Mouse (Mus musculus): ENCODE measurements around the gene Fis1. TPM values are rescaled to one million over a fixed set of nuclear protein-coding genes. Genes with fewer than 3 reads are reported as not detected.

The Fis1 gene
- total RNA-seq (2021): 100 to 1,000 TPM; 226 to 227 TPM

- intact Hi-C loops (cut with DNase I): no loop called here
Measured at GRCm38 (mm10) chr5:136953015-136953414, at the start of gene Fis1. TSS of gene Fis1 (plus strand) at chr5:136953275.

GRCm38 (mm10) chr5:136904621-136905020 is 48.5 kb upstream of the Fis1 start:
- intact Hi-C loops (cut with DNase I): no loop called here
- DNase-seq (ENCODE audit: extremely low spot score in 1 of 2, low spot score in 2 of 2): no peak

More at GRCm38 (mm10) chr5:136953015-136953414, at the start of gene Fis1:
- DNase-seq (ENCODE audit: extremely low spot score in 1 of 2, low spot score in 2 of 2): peak; percentile 93 to 98

- DNase-seq (ENCODE audit: extremely low spot score in 1 of 2, low spot score in 2 of 2): no peak
- intact Hi-C loops (cut with DNase I): no loop called here
Measured at GRCm38 (mm10) chr5:136905630-136906029, 47.4 kb upstream of the Fis1 start.

GRCm38 (mm10) chr5:136907587-136907986 is 45.5 kb upstream of the Fis1 start:
- intact Hi-C loops (cut with DNase I): no loop called here
- DNase-seq (ENCODE audit: extremely low spot score in 1 of 2, low spot score in 2 of 2): no peak

GRCm38 (mm10) chr5:136907991-136908857 is 44.9 kb upstream of the Fis1 start, which contains the start of gene Ift22:
TSS of gene Ift22 (plus strand) at chr5:136908150.
- intact Hi-C loops (cut with DNase I): no loop called here
- DNase-seq (ENCODE audit: extremely low spot score in 1 of 2, low spot score in 2 of 2): peak; percentile 95 to 96

- intact Hi-C loops (cut with DNase I): no loop called here
- DNase-seq (ENCODE audit: extremely low spot score in 1 of 2, low spot score in 2 of 2): no peak
Measured at GRCm38 (mm10) chr5:136914183-136914582, 38.9 kb upstream of the Fis1 start.

- DNase-seq (ENCODE audit: extremely low spot score in 1 of 2, low spot score in 2 of 2): no peak
- intact Hi-C loops (cut with DNase I): no loop called here
Measured at GRCm38 (mm10) chr5:136917613-136918242, 35.3 kb upstream of the Fis1 start.

GRCm38 (mm10) chr5:136918655-136919472 is 34.2 kb upstream of the Fis1 start:
- intact Hi-C loops (cut with DNase I): no loop called here
- peak; percentile 75 for DNase-seq (ENCODE audit: extremely low spot score in 1 of 2, low spot score in 2 of 2)

GRCm38 (mm10) chr5:136919546-136920301 is 33.4 kb upstream of the Fis1 start:
- intact Hi-C loops (cut with DNase I): no loop called here
- DNase-seq (ENCODE audit: extremely low spot score in 1 of 2, low spot score in 2 of 2): no peak

GRCm38 (mm10) chr5:136922830-136923229 is 30.2 kb upstream of the Fis1 start:
- intact Hi-C loops (cut with DNase I): no loop called here
- no peak for DNase-seq (ENCODE audit: extremely low spot score in 1 of 2, low spot score in 2 of 2)

GRCm38 (mm10) chr5:136923751-136924478 is 29.2 kb upstream of the Fis1 start:
- intact Hi-C loops (cut with DNase I): no loop called here

GRCm38 (mm10) chr5:136929073-136929472 is 24.0 kb upstream of the Fis1 start:
- intact Hi-C loops (cut with DNase I): no loop called here
- DNase-seq (ENCODE audit: extremely low spot score in 1 of 2, low spot score in 2 of 2): peak; percentile 79 to 83

More at GRCm38 (mm10) chr5:136923751-136924478, 29.2 kb upstream of the Fis1 start:
- no peak for DNase-seq (ENCODE audit: extremely low spot score in 1 of 2, low spot score in 2 of 2)

- DNase-seq (ENCODE audit: extremely low spot score in 1 of 2, low spot score in 2 of 2): no peak
- intact Hi-C loops (cut with DNase I): loop anchor here (5.0 kb wide), 2 partner anchors 80 to 180 kb away; no protein-coding TSS in a partner anchor
Measured at GRCm38 (mm10) chr5:136931896-136932295, 21.2 kb upstream of the Fis1 start.

GRCm38 (mm10) chr5:136932956-136933355 is 20.1 kb upstream of the Fis1 start:
- intact Hi-C loops (cut with DNase I): loop anchor here (5.0 kb wide), 2 partner anchors 79 to 179 kb away; no protein-coding TSS in a partner anchor
- no peak for DNase-seq (ENCODE audit: extremely low spot score in 1 of 2, low spot score in 2 of 2)

- intact Hi-C loops (cut with DNase I): loop anchor here (5.0 kb wide), 2 partner anchors 78 to 178 kb away; no protein-coding TSS in a partner anchor
- no peak for DNase-seq (ENCODE audit: extremely low spot score in 1 of 2, low spot score in 2 of 2)
Measured at GRCm38 (mm10) chr5:136933930-136934329, 19.1 kb upstream of the Fis1 start.

GRCm38 (mm10) chr5:136935905-136936695 is 17.0 kb upstream of the Fis1 start:
- intact Hi-C loops (cut with DNase I): no loop called here
- no peak for DNase-seq (ENCODE audit: extremely low spot score in 1 of 2, low spot score in 2 of 2)

- DNase-seq (ENCODE audit: extremely low spot score in 1 of 2, low spot score in 2 of 2): no peak
- intact Hi-C loops (cut with DNase I): no loop called here
Measured at GRCm38 (mm10) chr5:136936750-136937149, 16.3 kb upstream of the Fis1 start.
